Mouse (Mus musculus) megakaryocyte, embryonic 14.5 days (primary cell): ENCODE data around the gene Rmdn2.

Source experiments
- FLI1 ChIP-seq: IDR thresholded peaks from 2 replicates; pipeline ENCODE4 v1.6.1; 2012; ENCODE audit warnings: low read length, inconsistent platforms, mixed read lengths
- GATA1 ChIP-seq: IDR thresholded peaks from 3 replicates; pipeline ENCODE4 v1.6.1; 2012; ENCODE audit warnings: mixed read lengths, low read length, inconsistent platforms, borderline replicate concordance

GRCm38 (mm10) chr17:79616621-79617020 is 5.0 kb downstream of the Rmdn2 start:
- no peak for TF ChIP-seq GATA1
- no peak for TF ChIP-seq FLI1
